Mouse (Mus musculus): ENCODE results near the gene Xab2. TPM values are rescaled to one million over a fixed set of nuclear protein-coding genes. Genes with fewer than 3 reads are reported as not detected.

Xab2 gene
- 59.0 and 66.6 TPM in 2 replicates for polyA plus RNA-seq (2012; rRNA removed)

GRCm38 (mm10) chr8:3621199-3621970, at the start of gene Xab2, which contains the start of gene Pet100:
Xab2 (minus strand) TSS chr8:3621316.
Pet100 (plus strand) TSS chr8:3621548.
- WGBS = under 1% methylated on average over 37 of the region's 37 CpGs
- peak; percentile 98 for DNase-seq
- Histone ChIP-seq H3K4me3 (replicated peaks; ENCODE audit: extremely low read depth, low read depth, low read length) (peak within 1 kb of the TSS; percentile 82), H3K4me1 (ENCODE audit: control insufficient read depth, insufficient read depth, low read length) (no peaks in the 10 kb centered on the region; the same call in 1 of the 2 replicates)
- TF ChIP-seq POLR2A (IDR thresholded peaks at IDR 0.05; ENCODE audit: borderline replicate concordance, extremely low read depth, low read depth, low read length) (peak; percentile 90; the same call in 1 of the 2 replicates), CTCF (IDR thresholded peaks at IDR 0.05; ENCODE audit: insufficient read depth, low read length) (no peak)

GRCm38 (mm10) chr8:3670388-3670787, 49.3 kb upstream of the Xab2 start:
- no peak for DNase-seq

GRCm38 (mm10) chr8:3665507-3665906, 44.4 kb upstream of the Xab2 start, which contains the start of gene Mcemp1:
Mcemp1 (plus strand) TSS chr8:3665754.
- peak within 1 kb of the TSS; percentile 43 for H3K4me3 ChIP-seq (replicated peaks; ENCODE audit: extremely low read depth, low read depth, low read length)
- WGBS = 63% methylated on average over 6 of the region's 6 CpGs
- H3K4me1 ChIP-seq (ENCODE audit: control insufficient read depth, insufficient read depth, low read length) = no peaks in the 10 kb centered on the region
- no peak for DNase-seq
- no peak for TF ChIP-seq POLR2A (IDR thresholded peaks at IDR 0.05; ENCODE audit: borderline replicate concordance, extremely low read depth, low read depth, low read length)
- TF ChIP-seq CTCF (IDR thresholded peaks at IDR 0.05; ENCODE audit: insufficient read depth, low read length) = no peak

More at GRCm38 (mm10) chr8:3670388-3670787, 49.3 kb upstream of the Xab2 start:
- no peak for TF ChIP-seq CTCF (IDR thresholded peaks at IDR 0.05; ENCODE audit: insufficient read depth, low read length)
- no peak for TF ChIP-seq POLR2A (IDR thresholded peaks at IDR 0.05; ENCODE audit: borderline replicate concordance, extremely low read depth, low read depth, low read length)
- Histone ChIP-seq H3K4me3 (replicated peaks; ENCODE audit: extremely low read depth, low read depth, low read length) (no peak overlapping the region), H3K4me1 (ENCODE audit: control insufficient read depth, insufficient read depth, low read length) (no peaks in the 10 kb centered on the region; the same call in 1 of the 2 replicates)
- WGBS = 52% methylated on average over 2 of the region's 2 CpGs

GRCm38 (mm10) chr8:3664405-3664804, 43.3 kb upstream of the Xab2 start:
- Histone ChIP-seq H3K4me3 (replicated peaks; ENCODE audit: extremely low read depth, low read depth, low read length) (no peak overlapping the region), H3K4me1 (ENCODE audit: control insufficient read depth, insufficient read depth, low read length) (no peaks in the 10 kb centered on the region)
- TF ChIP-seq CTCF (IDR thresholded peaks at IDR 0.05; ENCODE audit: insufficient read depth, low read length) = no peak
- TF ChIP-seq POLR2A (IDR thresholded peaks at IDR 0.05; ENCODE audit: borderline replicate concordance, extremely low read depth, low read depth, low read length) = no peak
- WGBS = 47% methylated on average over 5 of the region's 5 CpGs
- DNase-seq = no peak

- TF ChIP-seq POLR2A (IDR thresholded peaks at IDR 0.05; ENCODE audit: borderline replicate concordance, extremely low read depth, low read depth, low read length) (no peak), CTCF (IDR thresholded peaks at IDR 0.05; ENCODE audit: insufficient read depth, low read length) (no peak)
- no peak overlapping the region for H3K4me3 ChIP-seq (replicated peaks; ENCODE audit: extremely low read depth, low read depth, low read length)
- WGBS = 54% methylated on average over 8 of the region's 8 CpGs
- DNase-seq = no peak
- H3K4me1 ChIP-seq (ENCODE audit: control insufficient read depth, insufficient read depth, low read length) = no peaks in the 10 kb centered on the region
Measured at GRCm38 (mm10) chr8:3660889-3661288, 39.8 kb upstream of the Xab2 start.

GRCm38 (mm10) chr8:3656725-3657381, 35.7 kb upstream of the Xab2 start:
- Histone ChIP-seq H3K4me1 (ENCODE audit: control insufficient read depth, insufficient read depth, low read length) (no peaks in the 10 kb centered on the region), H3K4me3 (replicated peaks; ENCODE audit: extremely low read depth, low read depth, low read length) (no peak overlapping the region)
- TF ChIP-seq POLR2A (IDR thresholded peaks at IDR 0.05; ENCODE audit: borderline replicate concordance, extremely low read depth, low read depth, low read length) (no peak), CTCF (IDR thresholded peaks at IDR 0.05; ENCODE audit: insufficient read depth, low read length) (no peak)
- no peak for DNase-seq
- 25% methylated on average over 7 of the region's 7 CpGs for WGBS

- no peak within 1 kb of the TSS for H3K4me3 ChIP-seq (replicated peaks; ENCODE audit: extremely low read depth, low read depth, low read length)
- H3K4me1 ChIP-seq (ENCODE audit: control insufficient read depth, insufficient read depth, low read length) = no peaks in the 10 kb centered on the region
- WGBS = 67% methylated on average over 3 of the region's 3 CpGs
- no peak for DNase-seq
- TF ChIP-seq CTCF (IDR thresholded peaks at IDR 0.05; ENCODE audit: insufficient read depth, low read length) (no peak), POLR2A (IDR thresholded peaks at IDR 0.05; ENCODE audit: borderline replicate concordance, extremely low read depth, low read depth, low read length) (no peak)
Measured at GRCm38 (mm10) chr8:3655526-3655925, 34.4 kb upstream of the Xab2 start, which contains the start of gene Retn. Retn (plus strand) TSS chr8:3655770.

- Histone ChIP-seq H3K4me1 (ENCODE audit: control insufficient read depth, insufficient read depth, low read length) (no peaks in the 10 kb centered on the region), H3K4me3 (replicated peaks; ENCODE audit: extremely low read depth, low read depth, low read length) (no peak overlapping the region)
- no peak for DNase-seq
- 64% methylated on average over 11 of the region's 11 CpGs for WGBS
- TF ChIP-seq CTCF (IDR thresholded peaks at IDR 0.05; ENCODE audit: insufficient read depth, low read length) (no peak), POLR2A (IDR thresholded peaks at IDR 0.05; ENCODE audit: borderline replicate concordance, extremely low read depth, low read depth, low read length) (no peak)
Measured at GRCm38 (mm10) chr8:3654726-3655508, 33.8 kb upstream of the Xab2 start.

GRCm38 (mm10) chr8:3652845-3653244, 31.7 kb upstream of the Xab2 start:
- 56% methylated on average over 3 of the region's 3 CpGs for WGBS
- DNase-seq = no peak
- no peaks in the 10 kb centered on the region for H3K4me1 ChIP-seq (ENCODE audit: control insufficient read depth, insufficient read depth, low read length)
- TF ChIP-seq CTCF (IDR thresholded peaks at IDR 0.05; ENCODE audit: insufficient read depth, low read length) (no peak), POLR2A (IDR thresholded peaks at IDR 0.05; ENCODE audit: borderline replicate concordance, extremely low read depth, low read depth, low read length) (no peak)
- no peak overlapping the region for H3K4me3 ChIP-seq (replicated peaks; ENCODE audit: extremely low read depth, low read depth, low read length)

All from lung, adult 2 months (tissue).